Mouse (Mus musculus) embryonic fibroblast, embryonic 13.5 days (primary cell): ENCODE measurements around the gene Rap2c.

Source experiments
- CTCF ChIP-seq: IDR thresholded peaks from 2 replicates; pipeline ENCODE4 v1.5.1; 2011; ENCODE audit warnings: mild to moderate bottlenecking, control low read depth, low read length, moderate library complexity, borderline replicate concordance; ENCODE audit not compliant: insufficient read depth
- POLR2A ChIP-seq: IDR thresholded peaks from 2 replicates; pipeline ENCODE4 v1.6.1; 2011; ENCODE audit warnings: low read depth, mild to moderate bottlenecking, control low read depth, low read length, moderate library complexity

GRCm38 (mm10) chrX:51051680-51052461 is 34.1 kb upstream of the Rap2c start:
- TF ChIP-seq CTCF (no peak), POLR2A (no peak)
